Mouse (Mus musculus): ENCODE data around the gene Scgb1a1.
"Not testable (repeated sequence)": the region's sequence is repeated elsewhere in the genome, so short reads cannot be mapped to it uniquely, and the experiment has no call there.

The Scgb1a1 gene

DNA sequence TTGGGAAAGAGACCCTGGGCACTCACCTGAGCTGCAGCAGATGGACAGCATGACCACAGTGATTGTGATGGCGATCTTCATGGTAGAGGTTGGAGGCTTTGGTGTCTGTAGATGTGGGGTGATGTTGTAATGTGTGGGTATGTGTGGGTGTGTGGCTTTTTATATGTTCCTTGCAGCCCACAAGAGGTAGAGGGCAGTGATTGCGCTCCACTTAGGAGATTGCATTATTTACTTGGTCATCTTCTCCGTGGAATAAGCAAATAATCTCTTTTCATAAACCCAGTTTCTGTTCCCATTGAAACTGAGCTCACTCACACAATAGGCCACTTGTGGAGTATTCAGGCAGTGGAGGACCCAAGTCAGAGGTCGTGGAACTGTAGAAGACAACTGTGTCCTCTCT is at the start of gene Scgb1a1:
TSS of gene Scgb1a1 (minus strand) at position 138 of the 400 bp plus-strand sequence.
- no peak for DNase-seq (ENCODE audit: inconsistent ontology term)

GRCm38 (mm10) chr19:9137159-9137558 is 49.4 kb upstream of the Scgb1a1 start:
- no peak for DNase-seq (ENCODE audit: inconsistent ontology term)

DNA sequence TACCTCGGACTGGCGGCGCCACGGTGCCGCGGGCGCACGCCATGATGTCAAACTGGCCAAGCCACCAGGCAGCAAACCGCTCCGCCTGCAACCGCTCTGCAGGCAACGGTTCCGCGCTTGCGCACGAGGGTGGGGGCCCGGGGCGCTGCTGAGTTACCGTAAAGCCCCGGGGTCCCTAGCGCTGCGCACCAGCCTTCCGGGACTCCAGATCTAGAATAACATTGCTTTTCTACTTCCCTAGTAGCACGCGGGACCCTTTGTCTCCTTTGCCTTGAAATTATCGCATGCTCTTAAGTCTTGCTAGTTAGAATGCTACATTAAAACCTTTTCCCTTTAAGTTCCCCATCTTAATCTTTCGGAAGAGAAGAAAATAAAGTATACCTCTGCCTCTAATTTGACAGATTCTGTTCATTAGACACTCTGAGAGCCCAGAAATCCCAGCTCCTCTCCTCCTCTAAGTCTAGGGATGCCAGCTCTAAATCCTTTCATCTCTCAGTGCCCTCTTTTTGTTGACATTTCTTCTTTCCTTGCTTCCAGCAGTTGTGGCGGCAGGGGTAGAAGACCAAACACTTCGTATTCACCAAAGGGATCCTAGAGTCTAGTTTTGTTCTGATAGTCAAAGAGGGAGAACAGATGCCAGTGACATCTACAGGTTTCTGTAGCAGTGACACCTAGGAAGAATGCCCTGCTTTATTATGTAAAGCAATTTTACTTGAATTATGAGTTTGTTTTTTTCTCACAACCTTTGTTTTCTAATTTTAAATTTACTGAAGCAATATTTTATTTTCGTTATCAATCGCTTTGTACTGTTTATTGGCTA is 48.0 kb upstream of the Scgb1a1 start, which contains the start of gene Asrgl1:
TSS of gene Asrgl1 (minus strand) at position 125 of the 820 bp plus-strand sequence.
- peak; percentile 91 for DNase-seq (ENCODE audit: inconsistent ontology term)

GRCm38 (mm10) chr19:9134746-9135511 is 47.2 kb upstream of the Scgb1a1 start:
- DNase-seq (ENCODE audit: inconsistent ontology term): peak; percentile 19

GRCm38 (mm10) chr19:9129996-9130395 is 42.2 kb upstream of the Scgb1a1 start:
- no peak for DNase-seq (ENCODE audit: inconsistent ontology term)

DNA sequence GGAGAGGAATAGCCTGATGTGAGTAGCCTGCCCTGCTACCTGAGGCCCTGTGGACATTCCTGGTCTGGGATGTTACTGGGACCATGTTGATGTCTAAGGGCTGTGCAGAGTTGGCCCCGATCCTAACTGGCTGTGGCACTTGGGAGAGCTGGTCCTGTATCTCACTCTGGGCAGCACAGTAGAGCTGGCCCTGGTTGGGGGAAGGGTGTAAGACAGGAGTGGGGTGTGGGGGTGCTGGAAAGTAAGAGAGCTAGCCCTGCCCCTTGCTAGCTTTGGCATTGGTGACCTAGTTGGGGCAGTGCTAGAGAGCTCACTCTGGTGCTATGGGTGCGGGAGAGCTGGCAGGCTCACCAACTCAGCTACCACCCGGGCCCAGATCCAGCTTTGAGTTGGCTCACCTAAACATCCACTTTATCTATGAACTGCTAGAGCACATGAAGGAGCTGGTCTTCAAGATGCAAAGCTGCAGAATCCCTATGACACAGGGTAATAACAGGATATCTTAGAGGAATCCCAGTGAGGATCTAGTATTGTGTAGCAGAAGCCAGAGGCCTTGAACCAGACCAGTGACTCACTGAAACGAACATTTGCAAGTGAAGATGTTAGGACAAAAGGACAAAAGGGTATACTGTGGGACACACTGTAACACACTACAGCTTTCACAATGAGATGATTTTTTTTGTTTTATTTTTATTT is 40.9 kb upstream of the Scgb1a1 start:
- DNase-seq (ENCODE audit: inconsistent ontology term): no peak

- DNase-seq (ENCODE audit: inconsistent ontology term): not testable (repeated sequence)
These were observed 36.2 kb upstream of the Scgb1a1 start for GRCm38 (mm10) chr19:9123986-9124385.

DNA sequence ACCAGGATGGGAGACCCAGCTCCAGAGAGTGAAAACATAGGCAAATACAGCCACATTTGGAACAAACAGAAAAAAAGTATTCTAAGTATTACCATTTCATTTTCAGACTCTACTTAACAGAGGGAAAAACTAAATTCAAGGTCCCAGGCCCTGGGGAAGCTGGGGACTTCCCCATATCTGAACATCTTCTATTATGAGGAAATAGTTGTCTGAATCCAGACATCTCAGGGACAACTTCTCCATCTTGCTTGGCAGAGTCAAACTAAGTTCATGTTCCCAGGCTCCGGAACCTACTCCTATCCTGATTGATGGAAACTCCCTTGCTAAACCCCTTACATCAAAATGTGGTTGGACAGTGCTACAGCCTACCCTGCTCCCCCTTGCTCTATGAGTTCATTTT is 34.6 kb upstream of the Scgb1a1 start:
- DNase-seq (ENCODE audit: inconsistent ontology term): no peak

DNA sequence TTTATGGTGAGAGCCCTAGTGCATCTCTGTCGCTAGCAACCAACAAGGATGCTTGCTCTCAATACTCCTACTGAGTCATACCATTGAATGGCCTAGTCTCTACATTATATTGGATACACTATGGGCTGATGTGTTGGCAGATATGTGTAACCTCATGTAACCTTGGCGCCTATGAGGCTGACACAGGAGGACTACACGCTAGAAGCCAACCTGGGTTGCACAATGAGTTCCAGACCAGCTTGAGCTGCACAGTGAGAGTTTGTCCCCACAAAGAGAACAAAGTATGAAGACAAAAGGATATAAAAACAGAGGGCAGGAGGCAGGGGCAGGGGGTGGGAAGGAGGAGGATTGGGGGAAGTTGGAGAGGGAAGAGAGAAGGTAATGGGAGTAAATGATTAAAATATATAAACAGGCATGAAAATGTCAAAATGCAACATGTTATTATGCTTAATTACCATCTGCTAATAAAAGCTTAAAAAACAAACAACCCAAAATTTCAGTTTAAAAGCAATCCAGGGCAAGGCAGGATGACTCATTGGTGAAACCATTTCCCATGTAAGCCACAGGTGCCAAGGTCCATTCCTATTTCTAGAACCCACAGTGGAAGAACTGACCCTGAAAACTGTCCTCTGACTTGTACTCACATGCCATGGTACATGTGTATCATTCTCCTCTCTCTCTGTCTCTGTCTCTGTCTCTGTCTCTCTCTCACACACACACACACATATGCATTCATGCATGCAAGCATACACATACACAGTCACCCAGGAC is 32.1 kb upstream of the Scgb1a1 start:
- DNase-seq (ENCODE audit: inconsistent ontology term): peak; percentile 28

DNA sequence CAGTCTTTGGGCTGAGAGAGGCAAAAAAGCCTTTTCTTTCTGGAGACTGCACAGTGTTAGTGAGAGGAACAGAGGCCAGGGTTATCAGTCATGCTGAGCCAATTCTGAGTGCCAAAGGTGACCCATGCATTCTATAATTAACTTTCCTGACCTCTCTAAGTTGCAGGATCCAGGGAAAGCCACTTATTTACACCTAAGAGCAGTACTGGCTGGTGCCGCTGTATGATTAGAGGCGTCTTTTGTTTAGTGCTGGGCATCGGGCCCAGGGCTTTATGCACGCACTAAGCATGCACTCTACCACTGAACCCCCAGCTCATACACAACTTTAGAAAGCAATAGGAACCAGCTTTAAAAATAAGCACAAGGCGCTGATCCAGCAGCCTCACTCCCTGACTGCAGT is 29.5 kb upstream of the Scgb1a1 start:
- no peak for DNase-seq (ENCODE audit: inconsistent ontology term)

GRCm38 (mm10) chr19:9116268-9116667 is 28.5 kb upstream of the Scgb1a1 start:
- DNase-seq (ENCODE audit: inconsistent ontology term): no peak

- no peak for DNase-seq (ENCODE audit: inconsistent ontology term)
These were observed 24.3 kb upstream of the Scgb1a1 start for GRCm38 (mm10) chr19:9112043-9112442.

DNA sequence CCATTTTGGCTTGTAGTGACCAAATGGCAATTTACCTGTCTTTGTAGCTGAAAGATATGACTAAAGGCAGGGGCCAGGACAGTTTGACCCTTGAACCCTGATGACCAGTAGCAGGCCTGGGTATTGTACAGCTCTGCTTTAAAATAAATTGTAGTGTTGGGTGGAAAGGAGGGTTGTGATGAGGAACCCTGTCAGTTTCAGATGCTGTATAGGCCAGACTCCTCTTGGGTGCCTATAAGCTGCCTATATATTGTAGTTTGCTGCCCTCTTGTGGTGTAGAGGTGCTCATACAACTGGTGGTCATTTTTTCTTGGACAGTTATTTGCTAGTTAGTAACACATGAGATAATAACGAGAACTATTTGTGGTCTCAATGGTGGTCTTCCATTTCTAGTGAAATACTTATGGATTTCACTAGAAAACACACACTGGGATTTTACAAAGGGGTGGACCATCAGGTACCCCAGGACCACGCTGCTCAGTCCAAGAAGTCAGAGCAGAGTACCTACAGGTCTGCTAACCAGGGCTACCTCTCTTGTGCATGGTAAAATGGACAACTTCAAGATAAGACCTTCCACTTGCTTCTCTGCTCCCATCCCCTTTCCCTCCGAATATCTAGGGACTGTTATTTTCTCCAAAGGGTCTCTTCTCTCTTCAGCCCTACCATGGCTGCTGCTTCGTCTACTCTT is 22.6 kb upstream of the Scgb1a1 start:
- DNase-seq (ENCODE audit: inconsistent ontology term): peak; percentile 54

DNA sequence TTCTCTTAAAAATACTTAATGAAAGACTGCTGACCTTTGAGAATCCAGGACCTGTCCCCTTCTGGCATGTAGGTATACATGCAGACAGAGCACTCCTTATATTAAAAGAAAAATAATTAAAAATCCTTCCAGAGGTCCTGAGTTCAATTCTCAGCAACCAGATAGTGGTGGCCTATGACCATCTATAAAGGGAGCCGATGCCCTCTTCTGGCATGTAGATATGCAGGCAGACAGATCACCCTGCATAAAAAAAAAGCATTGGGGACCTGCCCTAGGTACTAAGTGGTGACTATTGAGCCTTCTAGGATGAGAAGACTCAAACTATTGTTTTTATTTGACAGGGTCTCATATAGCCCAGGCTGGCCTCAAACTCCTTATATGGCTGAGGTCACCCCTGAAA is 20.8 kb upstream of the Scgb1a1 start:
- DNase-seq (ENCODE audit: inconsistent ontology term): no peak

GRCm38 (mm10) chr19:9107379-9107755 is 19.6 kb upstream of the Scgb1a1 start:
- no peak for DNase-seq (ENCODE audit: inconsistent ontology term)

DNA sequence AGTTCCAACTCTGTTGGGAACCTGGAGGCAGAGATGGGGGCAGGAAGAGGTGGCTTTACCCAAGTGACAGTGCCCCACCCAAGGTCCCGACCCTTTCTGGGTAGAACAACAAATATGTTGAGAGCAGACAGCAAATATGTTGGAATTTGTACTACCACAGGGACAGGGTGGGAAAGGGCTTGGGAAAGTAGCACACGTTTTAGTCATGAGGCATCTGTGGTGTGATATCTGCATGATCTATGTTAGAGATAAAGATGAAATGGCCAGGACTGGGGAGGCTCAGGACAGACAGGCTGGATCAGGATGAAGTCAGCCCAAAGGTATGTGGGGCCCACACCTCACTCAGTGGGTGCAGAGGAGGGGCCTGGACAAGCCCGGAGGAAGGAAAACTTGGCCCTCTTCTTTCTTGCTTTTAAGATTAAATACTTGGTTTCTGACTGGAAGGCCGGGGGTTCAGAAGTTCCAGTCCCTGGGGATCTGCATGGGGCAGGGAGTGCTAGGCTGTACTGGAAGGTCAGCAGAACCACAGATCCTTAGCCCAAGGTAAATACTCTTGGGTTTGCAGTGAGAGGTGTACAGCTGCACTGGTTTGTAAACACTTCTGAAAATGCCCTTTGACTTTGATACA is 19.1 kb upstream of the Scgb1a1 start:
- peak; percentile 81 for DNase-seq (ENCODE audit: inconsistent ontology term)

DNA sequence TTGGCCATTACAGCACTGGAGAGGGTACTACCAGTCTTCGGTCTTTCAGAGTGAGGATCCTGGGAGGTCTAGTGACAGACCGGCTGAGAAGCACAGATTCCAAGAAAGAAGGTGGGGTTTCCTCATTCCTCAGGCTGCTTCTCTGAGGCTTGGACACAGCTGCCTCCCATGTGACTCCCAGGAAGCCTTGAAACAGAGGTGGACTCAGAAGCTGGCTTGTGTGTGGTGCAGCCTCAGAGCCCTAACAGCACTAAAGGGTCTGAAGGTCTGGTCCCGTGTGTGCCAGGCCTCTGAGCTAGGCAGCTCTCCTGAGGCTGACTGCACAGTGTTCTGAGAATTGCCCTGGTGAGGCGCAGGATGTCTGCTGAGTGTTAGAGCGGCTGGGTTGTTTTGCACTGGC is 18.3 kb upstream of the Scgb1a1 start:
- no peak for DNase-seq (ENCODE audit: inconsistent ontology term)

GRCm38 (mm10) chr19:9105101-9105685 is 17.4 kb upstream of the Scgb1a1 start:
- DNase-seq (ENCODE audit: inconsistent ontology term): no peak

DNA sequence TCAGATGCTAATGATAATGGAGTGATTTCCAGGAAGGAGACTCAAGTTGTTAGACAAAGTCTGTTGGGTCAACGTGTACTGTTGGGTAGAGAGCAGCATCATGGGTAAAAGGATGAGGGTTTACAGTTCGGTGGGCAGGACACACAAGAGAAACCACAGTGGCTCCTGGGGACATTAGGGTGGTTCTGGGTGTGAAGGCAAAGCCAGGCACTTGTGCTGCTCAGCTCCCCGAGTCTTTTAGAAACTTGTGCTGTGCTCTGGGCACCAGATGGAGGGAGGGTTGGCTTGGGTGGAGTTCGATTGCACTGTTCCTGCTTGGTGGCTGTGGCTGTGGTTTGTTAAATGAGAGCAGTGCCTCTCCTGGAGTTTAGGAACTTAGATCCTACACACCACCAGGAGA is 16.2 kb upstream of the Scgb1a1 start:
- DNase-seq (ENCODE audit: inconsistent ontology term): no peak

DNA sequence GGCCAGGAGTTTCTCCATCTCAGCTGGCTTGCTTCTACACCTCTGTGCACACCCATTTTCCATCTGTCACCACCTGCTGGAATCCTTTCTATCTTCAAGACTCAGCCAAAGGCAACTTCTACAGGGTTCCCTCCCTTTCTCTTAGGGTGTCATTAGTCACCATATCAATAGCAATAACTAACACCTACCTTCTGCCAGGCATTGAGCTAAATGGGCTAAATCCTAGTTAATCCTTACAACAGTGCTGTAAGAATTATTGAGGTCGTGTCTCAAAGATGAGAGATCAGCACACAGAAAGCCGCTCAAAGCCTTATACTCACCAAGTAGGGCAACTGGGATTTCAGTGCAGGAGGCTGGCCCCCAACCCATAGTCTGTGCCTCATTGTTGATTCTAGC is 13.3 kb upstream of the Scgb1a1 start:
- DNase-seq (ENCODE audit: inconsistent ontology term): no peak
